Mouse (Mus musculus) liver, embryonic 15.5 days (tissue): ENCODE data around the gene Bank1. TPM values are rescaled to one million over a fixed set of nuclear protein-coding genes. Genes with fewer than 3 reads are reported as not detected.

Experiments
- ATAC-seq: fragments of 200-750 bp; cut with Nextera tagmentation; 2 replicates; pipeline ENCODE4 v1.8.0; 2017; ENCODE audit warnings: moderate number of reproducible peaks, mild to moderate bottlenecking, moderate library complexity; ENCODE audit not compliant: insufficient read depth
- H3K27ac ChIP-seq: fragments of 300-500 bp; sonication (generic); replicated peaks from 2 replicates; pipeline ENCODE4 v1.5.1; 2015; ENCODE audit warnings: mild to moderate bottlenecking, inconsistent platforms
- H3K27me3 ChIP-seq: fragments of 300-500 bp; sonication (generic); 2 replicates; pipeline ENCODE4 v1.6.1; 2015; ENCODE audit warnings: mild to moderate bottlenecking, inconsistent platforms
- H3K36me3 ChIP-seq: fragments of 300-500 bp; sonication (generic); replicated peaks from 2 replicates; pipeline ENCODE4 v1.6.1; 2015; ENCODE audit warnings: moderate library complexity, mild to moderate bottlenecking, inconsistent platforms
- H3K4me1 ChIP-seq: fragments of 300-500 bp; sonication (generic); replicated peaks from 2 replicates; pipeline ENCODE4 v1.6.1; 2015; ENCODE audit warnings: inconsistent platforms
- H3K4me2 ChIP-seq: fragments of 300-500 bp; sonication (generic); 2 replicates; pipeline ENCODE4 v1.6.1; 2015; ENCODE audit warnings: moderate library complexity, mild to moderate bottlenecking, inconsistent platforms
- H3K4me3 ChIP-seq: fragments of 300-500 bp; sonication (generic); replicated peaks from 2 replicates; pipeline ENCODE4 v1.5.1; 2015; ENCODE audit warnings: mild to moderate bottlenecking, inconsistent platforms
- H3K9ac ChIP-seq: fragments of 300-500 bp; sonication (generic); 2 replicates; pipeline ENCODE4 v1.6.1; 2015; ENCODE audit warnings: moderate library complexity, mild to moderate bottlenecking, inconsistent platforms
- H3K9me3 ChIP-seq: fragments of 300-500 bp; sonication (generic); replicated peaks from 2 replicates; pipeline ENCODE4 v1.6.1; 2016; ENCODE audit warnings: inconsistent platforms
- WGBS: fragments of 180-500 bp; shearing (Covaris S2); methylation state at CpG from one replicate; pipeline ENCODE4 v1.1.7; 2015; ENCODE audit warnings: mixed read lengths; ENCODE audit not compliant: insufficient replicate concordance; 5-methylcytosine and 5-hydroxymethylcytosine counted together
- polyA plus RNA-seq: library from polyadenylated mRNA; unstranded; fragments of >200 nt; fragmentation: Nextera tagmentation; extraction: Ambion mirVana; gene quantifications from 2 replicates; pipeline ENCODE4 v1.2.1, GENCODE M21; 2015

The Bank1 gene
- polyA plus RNA-seq, 1 experiment from 2014 or later, result 2.8 TPM

DNA sequence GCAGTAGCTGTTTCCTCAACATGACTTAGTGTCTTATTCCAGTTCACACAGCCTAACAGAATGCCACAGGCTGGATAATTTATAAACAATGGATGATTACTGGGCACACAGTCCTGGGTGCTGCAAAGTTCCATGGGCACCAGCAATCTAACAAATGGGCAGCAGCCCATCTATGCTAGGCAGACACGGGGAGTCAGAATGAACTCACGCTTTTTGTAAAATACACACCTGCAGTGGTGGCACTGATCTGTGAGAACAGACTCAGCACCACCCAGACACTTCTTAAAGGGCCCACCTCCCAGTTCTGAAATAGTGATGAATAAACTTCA is 159.9 kb downstream of the Bank1 start:
- 79% methylated on average over 2 of the region's 2 CpGs for whole genome bisulfite sequencing
- ATAC-seq, result no peak

DNA sequence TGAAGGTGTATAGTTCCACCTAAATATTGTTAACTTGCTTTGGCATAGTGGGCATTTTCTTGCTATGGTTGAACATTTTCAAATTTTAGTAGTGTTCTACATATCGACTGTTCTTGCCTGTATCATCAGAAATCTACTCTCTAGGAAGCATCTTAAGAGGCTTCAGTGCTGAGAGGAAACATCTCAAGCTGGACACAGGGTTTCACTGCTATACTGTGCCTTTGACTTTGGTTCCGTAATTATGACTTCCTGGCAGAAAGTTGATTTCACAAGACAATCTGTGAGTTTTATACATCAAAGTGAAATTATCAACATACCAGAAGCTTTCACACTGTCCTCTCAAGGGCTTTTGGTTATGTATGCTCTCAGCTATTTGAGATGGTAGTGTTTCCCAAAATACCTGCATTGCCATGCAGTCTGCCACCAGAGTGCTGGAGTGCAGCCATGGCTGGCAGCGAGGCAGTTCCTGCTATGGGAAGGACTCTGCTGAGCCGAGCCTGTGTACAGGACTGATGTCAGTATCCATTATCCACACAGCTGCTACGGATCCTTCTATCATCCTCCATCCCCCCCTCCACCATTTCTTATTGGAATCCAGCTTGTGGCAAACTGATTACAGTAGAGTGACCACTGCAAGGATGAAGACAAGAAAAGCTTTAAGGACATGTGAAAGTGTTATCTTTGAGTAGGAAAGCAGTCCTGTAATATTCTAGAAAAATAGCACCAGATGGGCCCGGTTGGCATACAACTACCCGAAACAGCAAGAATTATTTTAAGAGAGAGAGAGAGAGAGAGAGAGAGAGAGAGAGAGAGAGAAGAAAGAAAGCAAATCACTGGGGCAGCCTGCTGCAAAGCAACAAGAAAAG is 160.5 kb downstream of the Bank1 start:
- Histone ChIP-seq H3K4me1 (no peaks in the 10 kb centered on the region), H3K36me3 (no peaks in the 10 kb centered on the region), H3K27ac (no peak overlapping the region), H3K9me3 (no peaks in the 10 kb centered on the region), H3K27me3 (no peaks in the 10 kb centered on the region), H3K4me2 (no peak overlapping the region), H3K9ac (no peak overlapping the region), H3K4me3 (no peak overlapping the region)
- 60% methylated on average over 7 of the region's 7 CpGs for WGBS
- ATAC-seq, result no peak

More for the DNA sequence above, 159.9 kb downstream of the Bank1 start:
- H3K27me3 ChIP-seq, result no peaks in the 10 kb centered on the region
- H3K9me3 ChIP-seq, result no peaks in the 10 kb centered on the region
- H3K36me3 ChIP-seq, result no peaks in the 10 kb centered on the region
- H3K4me2 ChIP-seq, result no peak overlapping the region
- H3K4me1 ChIP-seq, result no peaks in the 10 kb centered on the region
- no peak overlapping the region for H3K9ac ChIP-seq
- no peak overlapping the region for H3K4me3 ChIP-seq
- no peak overlapping the region for H3K27ac ChIP-seq

DNA sequence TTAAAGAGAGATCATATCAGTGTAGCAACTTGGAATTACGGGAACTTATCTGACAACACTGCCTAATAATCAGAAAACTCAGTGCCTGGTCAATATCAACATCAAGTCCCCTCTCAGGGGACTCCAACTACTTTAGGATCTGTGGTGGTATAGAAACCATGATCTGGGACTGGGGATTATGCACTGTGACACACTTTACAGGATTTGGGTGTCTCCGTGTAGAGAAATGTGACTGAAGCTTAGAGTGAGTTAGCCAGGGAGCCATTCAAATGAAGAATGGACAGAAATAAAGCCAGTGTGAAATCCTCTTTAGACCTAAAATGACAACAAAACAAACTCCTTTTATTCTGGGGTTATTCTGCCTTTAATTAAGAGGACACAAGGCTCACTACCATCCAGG is 167.8 kb downstream of the Bank1 start:
- Histone ChIP-seq H3K27ac (no peak overlapping the region), H3K4me2 (no peak overlapping the region), H3K27me3 (no peaks in the 10 kb centered on the region), H3K36me3 (no peaks in the 10 kb centered on the region), H3K9ac (no peak overlapping the region), H3K9me3 (no peaks in the 10 kb centered on the region), H3K4me1 (no peaks in the 10 kb centered on the region), H3K4me3 (no peak overlapping the region)
- no peak for ATAC-seq
- WGBS, result 65% methylated on average over 2 of the region's 2 CpGs

DNA sequence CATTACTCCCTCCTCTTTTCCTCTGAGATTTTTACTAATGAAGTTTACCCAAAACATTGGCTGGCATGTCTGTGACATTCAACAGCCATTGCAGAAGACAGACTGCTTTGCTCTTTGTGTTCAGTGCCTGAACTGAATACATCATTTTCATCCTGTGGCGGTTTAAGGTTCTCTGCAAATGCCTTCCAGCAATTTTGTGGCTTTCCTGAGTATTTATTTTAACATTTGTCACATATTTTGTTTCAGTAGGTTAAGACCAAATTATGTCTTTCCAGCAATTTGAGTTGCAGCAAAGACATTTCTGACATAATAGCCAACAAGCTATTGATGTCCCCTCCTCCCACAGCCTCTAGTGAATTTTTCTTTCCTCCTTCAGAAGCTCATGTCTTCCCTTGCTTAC is 170.3 kb downstream of the Bank1 start:
- Histone ChIP-seq H3K9ac (no peak overlapping the region), H3K4me1 (no peaks in the 10 kb centered on the region), H3K27me3 (no peaks in the 10 kb centered on the region), H3K36me3 (no peaks in the 10 kb centered on the region), H3K27ac (no peak overlapping the region), H3K4me2 (no peak overlapping the region), H3K9me3 (no peaks in the 10 kb centered on the region), H3K4me3 (no peak overlapping the region)
- no peak for ATAC-seq
- WGBS, result 41% methylated on average over 1 of the region's 1 CpGs

DNA sequence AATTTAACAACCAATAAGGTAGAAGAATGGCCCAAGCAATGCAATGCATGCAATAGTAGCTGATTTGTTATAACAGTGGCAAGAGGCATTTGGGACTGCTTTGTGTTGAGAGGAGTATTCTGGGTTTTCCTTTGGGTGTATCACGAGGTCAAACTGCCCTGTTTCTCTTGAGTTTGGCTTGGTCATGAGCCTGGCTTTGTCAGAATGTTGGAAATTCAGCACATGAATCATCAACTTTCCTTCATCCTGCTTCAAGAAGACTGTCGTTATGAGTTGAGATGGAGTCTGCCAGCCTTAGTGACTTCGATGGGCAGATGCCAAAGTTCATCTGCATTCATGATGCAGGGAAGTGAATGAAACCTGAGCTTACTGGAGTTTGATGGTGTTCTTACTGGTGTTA is 175.0 kb downstream of the Bank1 start:
- Histone ChIP-seq H3K36me3 (no peaks in the 10 kb centered on the region), H3K4me3 (no peak overlapping the region), H3K27ac (no peak overlapping the region), H3K27me3 (no peaks in the 10 kb centered on the region), H3K4me2 (no peak overlapping the region), H3K4me1 (no peaks in the 10 kb centered on the region), H3K9ac (no peak overlapping the region), H3K9me3 (no peaks in the 10 kb centered on the region)
- WGBS, result 53% methylated on average over 3 of the region's 3 CpGs
- no peak for ATAC-seq

DNA sequence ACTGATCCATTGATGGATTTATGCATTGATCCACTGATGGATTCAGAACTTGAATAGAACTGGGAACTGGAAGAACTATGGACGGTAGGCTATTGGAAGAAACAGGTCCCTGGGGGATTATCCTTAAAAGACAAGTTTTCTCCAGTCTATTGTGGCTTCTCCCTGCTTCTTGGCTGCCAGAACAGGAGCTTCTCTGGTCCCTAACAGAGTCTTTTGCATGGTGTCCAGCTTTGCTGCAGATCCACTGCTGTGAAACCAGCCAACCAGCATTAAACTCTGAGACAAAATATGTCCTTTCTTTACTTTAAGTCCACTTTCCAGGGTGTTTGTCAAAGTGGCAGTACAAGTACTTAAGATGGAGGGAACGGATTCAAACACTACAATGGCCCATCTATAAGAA is 178.7 kb downstream of the Bank1 start:
- 69% methylated on average over 2 of the region's 2 CpGs for WGBS
- no peak overlapping the region for H3K4me2 ChIP-seq
- no peaks in the 10 kb centered on the region for H3K9me3 ChIP-seq
- no peak overlapping the region for H3K9ac ChIP-seq
- H3K4me3 ChIP-seq, result no peak overlapping the region
- H3K27ac ChIP-seq, result no peak overlapping the region
- H3K27me3 ChIP-seq, result no peaks in the 10 kb centered on the region
- H3K36me3 ChIP-seq, result no peaks in the 10 kb centered on the region
- no peaks in the 10 kb centered on the region for H3K4me1 ChIP-seq
- ATAC-seq, result no peak

DNA sequence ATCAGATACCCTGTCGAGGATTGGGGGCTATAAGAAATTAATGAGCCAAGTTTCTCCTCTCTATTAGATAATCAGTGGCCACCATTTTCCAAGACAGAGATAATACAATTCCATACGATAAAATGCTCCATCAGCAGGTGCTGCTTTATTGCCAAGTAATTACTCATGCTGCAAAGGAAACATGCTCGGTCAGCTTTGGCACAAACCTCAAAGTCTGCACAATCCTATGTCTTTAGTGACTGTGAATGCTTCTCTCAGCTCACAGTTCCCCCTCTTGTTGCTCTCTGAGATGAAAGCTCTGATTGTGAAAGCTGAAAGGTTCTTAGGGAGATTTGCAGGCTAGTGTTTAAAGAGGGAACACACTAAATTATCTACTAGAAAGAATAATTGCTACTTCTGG is 193.9 kb downstream of the Bank1 start:
- H3K27ac ChIP-seq, result no peak overlapping the region
- H3K9ac ChIP-seq, result no peak overlapping the region
- 58% methylated on average over 3 of the region's 3 CpGs for WGBS
- no peak overlapping the region for H3K4me3 ChIP-seq
- H3K9me3 ChIP-seq, result no peaks in the 10 kb centered on the region
- ATAC-seq, result no peak
- H3K36me3 ChIP-seq, result no peaks in the 10 kb centered on the region
- no peaks in the 10 kb centered on the region for H3K27me3 ChIP-seq
- H3K4me2 ChIP-seq, result no peak overlapping the region
- H3K4me1 ChIP-seq, result no peaks in the 10 kb centered on the region

DNA sequence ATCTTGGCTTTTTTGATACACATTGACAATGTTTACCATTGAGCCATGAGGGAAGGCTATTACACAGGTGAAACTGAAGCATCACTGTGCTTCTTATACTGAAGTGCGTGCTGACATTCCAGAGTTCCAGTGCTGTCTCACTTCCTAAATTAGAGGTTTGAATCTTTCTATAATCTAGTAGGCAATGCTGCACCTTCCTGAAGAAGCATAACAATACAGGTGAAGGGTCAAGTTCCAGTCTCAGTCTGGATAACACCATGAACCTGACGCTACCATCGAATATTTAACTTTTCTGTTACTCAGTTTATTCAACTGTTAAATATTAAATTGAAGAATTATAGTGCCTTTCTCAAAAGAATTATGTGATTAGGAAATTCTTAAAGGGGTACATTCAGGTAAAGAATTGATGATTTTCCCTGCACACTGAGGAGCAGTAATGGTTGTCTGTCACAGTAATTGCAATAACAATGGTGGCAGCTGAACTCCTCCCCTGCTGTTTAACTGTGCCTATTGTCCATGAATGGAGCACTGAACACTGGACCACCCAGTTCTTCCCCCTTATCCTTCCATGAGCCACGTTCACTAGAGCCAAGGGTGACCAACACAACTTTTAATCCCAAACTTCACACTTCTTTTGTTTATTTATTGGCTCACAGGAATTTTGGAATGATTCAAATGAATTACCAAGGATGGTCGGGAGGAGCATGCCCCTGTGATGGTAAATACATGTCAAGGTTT is 210.2 kb downstream of the Bank1 start:
- no peak for ATAC-seq
- 63% methylated on average over 5 of the region's 5 CpGs for WGBS
- no peak overlapping the region for H3K4me3 ChIP-seq
- H3K36me3 ChIP-seq, result no peaks in the 10 kb centered on the region
- no peak overlapping the region for H3K27ac ChIP-seq
- H3K4me2 ChIP-seq, result no peak overlapping the region
- no peaks in the 10 kb centered on the region for H3K27me3 ChIP-seq
- no peaks in the 10 kb centered on the region for H3K9me3 ChIP-seq
- H3K4me1 ChIP-seq, result no peaks in the 10 kb centered on the region
- H3K9ac ChIP-seq, result no peak overlapping the region

DNA sequence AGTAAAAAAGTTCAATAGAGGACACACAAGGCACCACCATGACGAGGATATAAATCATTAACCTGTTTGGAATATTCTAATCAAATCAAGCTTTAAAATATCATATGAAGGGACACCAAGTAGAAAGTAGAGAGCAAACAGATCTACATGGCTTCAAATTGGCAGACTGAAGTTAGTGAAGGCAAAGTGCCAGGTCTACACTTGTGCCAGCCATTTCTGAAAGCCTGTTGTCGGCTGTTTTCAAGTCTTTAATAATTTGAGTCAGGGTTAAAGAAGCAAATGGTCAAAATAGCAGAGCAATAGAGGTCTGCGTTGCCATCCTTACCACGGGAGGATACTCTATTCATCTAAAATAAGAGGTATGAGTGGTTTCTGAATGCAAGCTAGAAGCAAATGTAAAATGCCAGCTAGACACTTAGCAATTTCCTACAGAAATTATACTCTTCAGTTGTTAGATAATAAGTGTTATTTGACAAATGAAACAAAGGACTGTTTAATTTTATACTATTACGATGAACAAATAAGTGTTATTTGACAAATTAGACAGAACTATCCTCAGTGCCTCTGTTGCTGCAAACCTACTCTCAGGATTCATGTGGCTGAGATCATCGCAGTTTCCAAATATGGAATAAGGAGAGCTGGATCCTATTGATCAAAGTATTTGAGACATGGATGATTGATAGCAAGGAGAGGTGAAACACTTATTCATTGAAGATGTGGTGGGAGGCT is 216.3 kb downstream of the Bank1 start:
- 66% methylated on average over 6 of the region's 6 CpGs for WGBS
- Histone ChIP-seq H3K4me2 (no peak overlapping the region), H3K4me3 (no peak overlapping the region)

DNA sequence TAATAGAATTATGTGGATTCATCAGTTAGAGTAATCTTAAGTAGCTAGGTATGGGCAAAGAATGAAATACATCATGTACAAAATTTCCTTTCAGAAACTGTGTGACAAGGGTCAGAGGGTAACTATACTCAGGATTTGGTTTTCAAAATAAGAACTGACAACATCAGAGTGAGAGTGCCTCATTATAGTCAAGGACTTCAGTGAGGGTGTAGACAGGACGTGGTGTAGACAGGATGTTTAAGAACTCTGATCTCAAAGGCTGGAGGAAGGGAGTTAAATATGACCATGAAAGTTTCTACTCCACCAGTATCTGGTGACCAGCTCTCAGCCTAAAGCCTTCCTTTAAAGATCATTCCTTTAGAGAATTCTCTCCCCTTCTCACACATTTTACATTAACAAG is 219.4 kb downstream of the Bank1 start:
- no peak overlapping the region for H3K4me3 ChIP-seq
- no peak overlapping the region for H3K4me2 ChIP-seq
- 27% methylated on average over 1 of the region's 1 CpGs for WGBS
- H3K27ac ChIP-seq, result no peak overlapping the region
- H3K9ac ChIP-seq, result no peak overlapping the region
- no peaks in the 10 kb centered on the region for H3K9me3 ChIP-seq
- no peak for ATAC-seq
- no peaks in the 10 kb centered on the region for H3K4me1 ChIP-seq
- no peaks in the 10 kb centered on the region for H3K36me3 ChIP-seq
- no peaks in the 10 kb centered on the region for H3K27me3 ChIP-seq

More for the DNA sequence above, 216.3 kb downstream of the Bank1 start:
- Histone ChIP-seq H3K9ac (no peak overlapping the region), H3K9me3 (no peaks in the 10 kb centered on the region), H3K27me3 (no peaks in the 10 kb centered on the region), H3K36me3 (no peaks in the 10 kb centered on the region), H3K4me1 (no peaks in the 10 kb centered on the region), H3K27ac (no peak overlapping the region)
- no peak for ATAC-seq

DNA sequence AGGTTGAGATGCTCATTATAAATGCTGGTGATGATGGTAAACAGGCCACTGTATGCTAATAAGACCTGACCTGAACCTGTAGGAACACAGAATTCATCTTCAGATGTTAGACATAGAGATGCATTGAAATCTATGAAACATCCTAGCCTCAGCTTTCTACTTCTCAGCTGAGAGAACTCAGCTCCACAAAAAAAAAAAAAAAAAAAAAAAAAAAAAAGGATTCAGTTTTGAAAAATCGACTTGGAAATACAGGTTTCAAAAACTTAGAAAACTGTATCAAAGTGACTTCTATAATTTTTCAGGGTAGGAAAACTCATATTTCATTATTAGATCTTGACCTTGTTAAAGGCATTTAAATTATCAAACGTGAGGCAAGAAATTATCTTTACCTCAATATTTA is 222.5 kb downstream of the Bank1 start:
- Histone ChIP-seq H3K9ac (no peak overlapping the region), H3K4me1 (no peaks in the 10 kb centered on the region), H3K36me3 (no peaks in the 10 kb centered on the region), H3K4me3 (no peak overlapping the region), H3K27ac (no peak overlapping the region), H3K4me2 (no peak overlapping the region), H3K27me3 (no peaks in the 10 kb centered on the region), H3K9me3 (no peaks in the 10 kb centered on the region)
- ATAC-seq, result no peak
- WGBS, result 44% methylated on average over 2 of the region's 2 CpGs
